ENCODE assay signal across 8 mouse cellular contexts in the genomic region with DNA sequence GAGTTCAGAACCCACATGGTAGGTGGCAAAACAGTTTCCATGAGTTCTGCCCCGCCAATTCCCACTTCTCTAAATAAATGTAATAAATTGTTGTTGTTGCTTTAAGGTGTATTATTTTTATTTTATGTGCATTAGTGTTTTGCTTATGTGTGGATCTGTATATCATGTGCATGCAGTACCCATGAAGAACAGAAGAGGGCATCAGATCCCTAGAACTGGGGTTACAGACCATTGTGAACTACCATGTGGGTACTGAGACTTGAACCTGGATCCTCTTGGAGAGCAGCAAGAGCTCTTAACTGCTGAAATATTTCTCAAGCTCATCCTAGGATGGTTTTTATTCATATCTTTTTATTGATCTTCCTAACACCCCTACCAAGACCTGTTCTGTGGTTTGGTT. TPM values are rescaled to one million over a fixed set of nuclear protein-coding genes. Genes with fewer than 3 reads are reported as not detected.
A peak's percentile ranks its signal among the peaks of the same experiment; 100 is the strongest.
DNase-seq lines count a peak whose midpoint lies in the region; ATAC-seq and TF ChIP-seq lines count a peak whose summit lies in the region.

No protein-coding gene starts in this region.

- intact Hi-C loops in left cerebral cortex, postnatal 14 days (cut with DNase I) = no loop called here

- DNase-seq in cerebellum, adult 11 months = peak; percentile 27
- peak; percentile 39 to 56 for DNase-seq in left cerebral cortex, postnatal 14 days (ENCODE audit: low spot score in 2 of 2)
- DNase-seq in left cerebral cortex, adult 8-10 months (ENCODE audit: low spot score in 2 of 2) = no peak
- DNase-seq in hindbrain, postnatal 0 days (ENCODE audit: low spot score) = peak; percentile 33
- no peak for DNase-seq in ovary, postnatal 36 days (ENCODE audit: low spot score)

- no peaks in the 10 kb centered on the region for H3K36me3 ChIP-seq in hindbrain, postnatal 0 days (ENCODE audit: insufficient read depth, low read length)

- H3K9ac ChIP-seq in hindbrain, postnatal 0 days (replicated peaks; ENCODE audit: low read length) = no peak overlapping the region

- TF ChIP-seq CTCF in bone marrow, adult 2 months (IDR thresholded peaks at IDR 0.05; ENCODE audit: control insufficient read depth, insufficient read depth, low read length) = 0 out of 2 replicates have a peak, but pooled peaks have one; percentile 21
- TF ChIP-seq CTCF in hindbrain, postnatal 0 days (IDR thresholded peaks at IDR 0.05; ENCODE audit: low read depth) = peak; percentile 68

- no peak overlapping the region for H3K27ac ChIP-seq in bone marrow, adult 2 months (ENCODE audit: control insufficient read depth, insufficient read depth, low read depth, low read length, poor library complexity)
- no peak overlapping the region for H3K27ac ChIP-seq in hindbrain, postnatal 0 days

- no peak for TF ChIP-seq POLR2A in bone marrow, adult 2 months (IDR thresholded peaks at IDR 0.05; ENCODE audit: borderline replicate concordance, control insufficient read depth, low read depth, low read length)

- no peaks in the 10 kb centered on the region for H3K9me3 ChIP-seq in hindbrain, postnatal 0 days (ENCODE audit: low read length)

- no peak overlapping the region for H3K4me3 ChIP-seq in bone marrow, adult 2 months (replicated peaks; ENCODE audit: control insufficient read depth, low read depth, low read length)
- H3K4me3 ChIP-seq in hindbrain, postnatal 0 days (ENCODE audit: low read length) = no peak overlapping the region

- no peak overlapping the region for H3K4me2 ChIP-seq in hindbrain, postnatal 0 days (ENCODE audit: low read depth, low read length)

- whole genome bisulfite sequencing in bone marrow, adult 2 months = 53% methylated on average over 1 of the region's 1 CpGs
- WGBS in hindbrain, postnatal 0 days = 84% methylated on average over 1 of the region's 1 CpGs

- no peak for ATAC-seq in cerebellum, adult (ENCODE audit: insufficient number of reproducible peaks, low FRiP score, low TSS enrichment)
- no peak for ATAC-seq in hindbrain, postnatal 0 days
- ATAC-seq in neutrophil, adult 5-6 weeks (ENCODE audit: extremely low read depth, insufficient number of reproducible peaks, low FRiP score, poor library complexity, severe bottlenecking) = peak; percentile 43; the same call in 1 of the 2 replicates

- no peaks in the 10 kb centered on the region for H3K27me3 ChIP-seq in hindbrain, postnatal 0 days (ENCODE audit: insufficient read depth, low read length)

- no peaks in the 10 kb centered on the region for H3K4me1 ChIP-seq in bone marrow, adult 2 months (ENCODE audit: control insufficient read depth, insufficient read depth, low read length)
- H3K4me1 ChIP-seq in hindbrain, postnatal 0 days (ENCODE audit: insufficient read depth, low read length) = peaks cover 10% of the 10 kb centered on the region

RNA-seq across cellular contexts. Expression of gene Snap29, which starts 2.9 kb away (rescaled TPM):
- 10 to 100 TPM; 26.7 to 29.3 TPM for total RNA-seq in left cerebral cortex, postnatal 14 days (2021)
- 10 to 100 TPM; 16.8 to 18.0 (median 17.1) TPM for total RNA-seq in left cerebral cortex, adult 8-10 months (2022)
- 7.7 and 14.5 TPM in 2 replicates for polyA plus RNA-seq in bone marrow, adult 2 months (2011; ENCODE audit: insufficient read depth, insufficient read length, low replicate concordance, missing spikeins)
- 28.1 and 30.0 TPM in 2 replicates for total RNA-seq in hindbrain, postnatal 0 days (2014; rRNA removed)
- 14.5 and 15.6 TPM in 2 replicates for polyA plus RNA-seq in hindbrain, postnatal 0 days (2015; fragmentation: Nextera tagmentation; extraction: Ambion mirVana)
- 67.6 and 74.8 TPM in 2 replicates for total RNA-seq in neutrophil, adult 5-6 weeks (2017)

RNA-seq across cellular contexts. Expression of gene Pi4ka, which starts 3.3 kb away (rescaled TPM):
- total RNA-seq in left cerebral cortex, postnatal 14 days (2021) = 100 to 1,000 TPM; 258 to 275 TPM
- 100 to 1,000 TPM; 312 to 368 (median 333) TPM for total RNA-seq in left cerebral cortex, adult 8-10 months (2022)
- 26.4 and 46.1 TPM in 2 replicates for polyA plus RNA-seq in bone marrow, adult 2 months (2011; ENCODE audit: insufficient read depth, insufficient read length, low replicate concordance, missing spikeins)
- total RNA-seq in hindbrain, postnatal 0 days (2014; rRNA removed) = 111 and 154 TPM in 2 replicates
- polyA plus RNA-seq in hindbrain, postnatal 0 days (2015; fragmentation: Nextera tagmentation; extraction: Ambion mirVana) = 45.5 and 47.7 TPM in 2 replicates
- total RNA-seq in neutrophil, adult 5-6 weeks (2017) = 68.1 and 93.9 TPM in 2 replicates

RNA-seq across cellular contexts. Expression of gene Crkl, which starts 48.9 kb away (rescaled TPM):
- 10 to 100 TPM; 27.0 to 34.0 TPM for total RNA-seq in left cerebral cortex, postnatal 14 days (2021)
- total RNA-seq in left cerebral cortex, adult 8-10 months (2022) = 10 to 100 TPM; 34.5 to 41.4 (median 34.8) TPM
- polyA plus RNA-seq in bone marrow, adult 2 months (2011; ENCODE audit: insufficient read depth, insufficient read length, low replicate concordance, missing spikeins) = 10.5 and 18.7 TPM in 2 replicates
- 74.8 and 83.1 TPM in 2 replicates for total RNA-seq in hindbrain, postnatal 0 days (2014; rRNA removed)
- 54.9 and 68.7 TPM in 2 replicates for polyA plus RNA-seq in hindbrain, postnatal 0 days (2015; fragmentation: Nextera tagmentation; extraction: Ambion mirVana)
- 36.1 and 39.7 TPM in 2 replicates for total RNA-seq in neutrophil, adult 5-6 weeks (2017)

Comparison
In these comparisons a context has a peak if more than half of its experiments do, and no peak if none do; other contexts are left out.
1. DNase-seq: peak in cerebellum, adult 11 months (single experiment), left cerebral cortex, postnatal 14 days (2 of 2) and hindbrain, postnatal 0 days (single experiment); none in left cerebral cortex, adult 8-10 months (0 of 2) and ovary, postnatal 36 days (single experiment).